Mouse (Mus musculus) forebrain, postnatal 0 days (tissue): ENCODE measurements at regions not wholly inside any gene's neighbourhood (a gene's known extent, or its start where the extent isn't known, plus 50 kb on each side); places are given as distances from the start of the nearest gene placed in this dataset.
A peak's percentile ranks its signal among the peaks of the same experiment; 100 is the strongest.

Experiments
- ATAC-seq: fragments of 200-750 bp; cut with Nextera tagmentation; 2 replicates; pipeline ENCODE4 v1.8.0; 2017; ENCODE audit warnings: mild to moderate bottlenecking, moderate library complexity
- DNase-seq: peaks from one replicate; pipeline ENCODE4 v3.0.0-alpha.2; 2015
- H3K27ac ChIP-seq: fragments of 300-500 bp; sonication (generic); 2 replicates; pipeline ENCODE4 v1.5.1; 2014; ENCODE audit warnings: low read depth, mild to moderate bottlenecking, antibody characterized with exemption, low read length, moderate library complexity, mixed read lengths
- H3K27me3 ChIP-seq: fragments of 300-500 bp; sonication (generic); 2 replicates; pipeline ENCODE4 v1.6.1; 2014; ENCODE audit warnings: mild to moderate bottlenecking, low read length, mixed read lengths; ENCODE audit not compliant: insufficient read depth
- H3K36me3 ChIP-seq: fragments of 300-500 bp; sonication (generic); 2 replicates; pipeline ENCODE4 v1.6.1; 2014; ENCODE audit warnings: mild to moderate bottlenecking, moderate library complexity; ENCODE audit not compliant: insufficient read depth
- H3K4me1 ChIP-seq: fragments of 300-500 bp; sonication (generic); 2 replicates; pipeline ENCODE4 v1.6.1; 2014; ENCODE audit warnings: antibody characterized with exemption; ENCODE audit not compliant: insufficient read depth
- H3K4me2 ChIP-seq: fragments of 300-500 bp; sonication (generic); 2 replicates; pipeline ENCODE4 v1.6.1; 2014; ENCODE audit warnings: low read depth, mild to moderate bottlenecking, moderate library complexity
- H3K4me3 ChIP-seq: fragments of 300-500 bp; sonication (generic); 2 replicates; pipeline ENCODE4 v1.5.1; 2014; ENCODE audit warnings: low read depth, low read length, mixed read lengths
- H3K9ac ChIP-seq: fragments of 300-500 bp; sonication (generic); 2 replicates; pipeline ENCODE4 v1.6.1; 2014; ENCODE audit warnings: mild to moderate bottlenecking
- H3K9me3 ChIP-seq: fragments of 300-500 bp; sonication (generic); 2 replicates; pipeline ENCODE4 v1.6.1; 2016; ENCODE audit warnings: low read length
- CTCF ChIP-seq: sonication (generic); IDR thresholded peaks from 2 replicates; pipeline ENCODE4 v1.5.1; 2016; ENCODE audit warnings: antibody characterized with exemption, control low read depth, low read depth
- WGBS: fragments of 180-500 bp; shearing (Covaris S2); extraction: QIAGEN DNeasy Blood & Tissue Kit; methylation state at CpG from one replicate; pipeline ENCODE4 v1.1.7; 2014; 5-methylcytosine and 5-hydroxymethylcytosine counted together

- ATAC-seq (no peak), DNase-seq (peak; percentile 26)
- TF ChIP-seq CTCF = no peak
- Histone ChIP-seq H3K27me3 (no peaks in the 10 kb centered on the region), H3K36me3 (no peaks in the 10 kb centered on the region), H3K27ac (peak overlapping the region; percentile 35; the same call in 1 of the 2 replicates), H3K4me1 (no peaks in the 10 kb centered on the region), H3K9me3 (no peaks in the 10 kb centered on the region), H3K9ac (no peak overlapping the region), H3K4me3 (no peak overlapping the region), H3K4me2 (no peak overlapping the region)
- 19% methylated on average over 3 of the region's 3 CpGs for WGBS
Observed at GRCm38 (mm10) chr10:46826012-46826411, 1248.4 kb downstream of the Hace1 start.

DNA sequence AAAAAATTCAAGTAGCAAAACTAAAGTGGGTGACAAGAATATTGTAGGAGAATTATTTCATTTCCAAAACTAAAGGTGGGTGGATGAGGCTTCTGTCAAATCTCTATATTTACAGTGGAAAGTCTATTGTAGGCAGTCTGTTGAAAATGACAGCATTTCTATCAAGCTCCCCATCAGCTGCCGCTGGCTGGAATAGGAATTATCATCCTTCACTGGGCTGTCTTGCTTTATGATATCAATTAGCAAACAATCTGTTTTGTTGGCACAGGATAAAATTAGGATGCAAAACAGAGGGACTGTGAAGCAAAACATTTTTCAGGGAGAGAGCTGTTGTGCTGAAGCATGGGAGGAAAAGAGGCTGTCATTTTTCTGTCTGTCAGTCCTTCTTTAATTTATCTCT is 1249.0 kb downstream of the Hace1 start:
- Histone ChIP-seq H3K4me2 (no peak overlapping the region), H3K9ac (no peak overlapping the region), H3K4me1 (no peaks in the 10 kb centered on the region), H3K27ac (no peak overlapping the region), H3K4me3 (no peak overlapping the region), H3K27me3 (no peaks in the 10 kb centered on the region), H3K36me3 (no peaks in the 10 kb centered on the region), H3K9me3 (no peaks in the 10 kb centered on the region)
- peak; percentile 74 for ATAC-seq
- peak; percentile 63 for DNase-seq
- 10% methylated on average over 1 of the region's 1 CpGs for WGBS
- no peak for TF ChIP-seq CTCF

- WGBS = 11% methylated on average over 1 of the region's 1 CpGs
- H3K4me3 ChIP-seq = no peak overlapping the region
- no peaks in the 10 kb centered on the region for H3K27me3 ChIP-seq
- TF ChIP-seq CTCF = peak; percentile 56
- H3K36me3 ChIP-seq = no peaks in the 10 kb centered on the region
- H3K4me2 ChIP-seq = no peak overlapping the region
- no peak overlapping the region for H3K9ac ChIP-seq
- DNase-seq (peak; percentile 75), ATAC-seq (peak; percentile 73)
- no peaks in the 10 kb centered on the region for H3K4me1 ChIP-seq
- peak overlapping the region; percentile 47; the same call in 1 of the 2 replicates for H3K27ac ChIP-seq
- H3K9me3 ChIP-seq = no peaks in the 10 kb centered on the region
Observed at GRCm38 (mm10) chr10:46827109-46827812, 1249.6 kb downstream of the Hace1 start.

- H3K36me3 ChIP-seq = no peaks in the 10 kb centered on the region
- H3K9me3 ChIP-seq = no peaks in the 10 kb centered on the region
- no peaks in the 10 kb centered on the region for H3K27me3 ChIP-seq
- no peak overlapping the region for H3K4me3 ChIP-seq
- no peaks in the 10 kb centered on the region for H3K4me1 ChIP-seq
- no peak for TF ChIP-seq CTCF
- no peak overlapping the region for H3K4me2 ChIP-seq
- H3K27ac ChIP-seq = no peak overlapping the region
- DNase-seq (no peak), ATAC-seq (no peak)
- H3K9ac ChIP-seq = no peak overlapping the region
- 33% methylated on average over 2 of the region's 2 CpGs for WGBS
Observed at GRCm38 (mm10) chr10:46828164-46828563, 1250.5 kb downstream of the Hace1 start.

GRCm38 (mm10) chr10:46845578-46846314 is 1268.1 kb downstream of the Hace1 start:
- no peak for ATAC-seq
- WGBS = 78% methylated on average over 3 of the region's 3 CpGs

More at GRCm38 (mm10) chr10:46845578-46846314, 1268.1 kb downstream of the Hace1 start:
- no peaks in the 10 kb centered on the region for H3K36me3 ChIP-seq
- no peaks in the 10 kb centered on the region for H3K9me3 ChIP-seq
- H3K4me3 ChIP-seq = no peak overlapping the region
- H3K4me1 ChIP-seq = no peaks in the 10 kb centered on the region
- H3K4me2 ChIP-seq = no peak overlapping the region
- H3K9ac ChIP-seq = no peak overlapping the region
- TF ChIP-seq CTCF = no peak
- no peaks in the 10 kb centered on the region for H3K27me3 ChIP-seq
- no peak overlapping the region for H3K27ac ChIP-seq
- DNase-seq = no peak
